Mouse (Mus musculus) kidney, postnatal 14 days (tissue): Measurements from ENCODE around the gene Rps6kl1.
A peak's percentile ranks its signal among the peaks of the same experiment; 100 is the strongest.
"Not testable (repeated sequence)": the region's sequence is repeated elsewhere in the genome, so short reads cannot be mapped to it uniquely, and the experiment has no call there.

Experiments used
- DNase-seq: peaks from one replicate; pipeline ENCODE4 v3.0.0; 2022; ENCODE audit warnings: mixed read lengths

The Rps6kl1 gene

DNA sequence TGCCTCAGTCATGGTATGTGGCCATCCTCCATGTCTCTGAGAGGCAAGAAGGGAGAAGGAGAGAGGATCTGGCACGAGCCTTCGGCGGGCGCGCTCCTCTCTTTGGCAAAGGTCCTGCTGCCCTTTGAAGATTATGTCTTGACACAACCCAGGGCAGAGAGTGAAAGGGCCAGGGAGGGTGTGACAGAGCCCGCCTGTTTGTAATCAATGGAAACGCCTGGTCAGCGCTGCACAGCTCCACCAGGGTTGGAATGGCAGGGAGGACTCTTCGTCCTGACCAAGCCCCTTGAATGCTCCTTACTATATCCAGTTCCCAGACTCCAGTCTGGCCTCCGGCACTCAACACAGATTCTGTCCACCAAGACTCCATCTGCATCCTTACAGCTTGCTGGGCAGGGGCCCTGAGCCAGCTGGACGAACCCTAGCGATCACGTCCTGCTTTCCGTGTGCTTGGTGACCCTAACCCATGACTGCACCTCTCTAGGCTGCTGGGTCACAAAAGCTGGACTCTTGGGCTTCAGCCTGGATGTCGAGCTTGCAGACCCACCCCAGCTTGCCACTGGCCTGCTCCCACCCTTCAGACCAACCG is 24.1 kb upstream of the Rps6kl1 start:
- DNase-seq, result no peak

DNA sequence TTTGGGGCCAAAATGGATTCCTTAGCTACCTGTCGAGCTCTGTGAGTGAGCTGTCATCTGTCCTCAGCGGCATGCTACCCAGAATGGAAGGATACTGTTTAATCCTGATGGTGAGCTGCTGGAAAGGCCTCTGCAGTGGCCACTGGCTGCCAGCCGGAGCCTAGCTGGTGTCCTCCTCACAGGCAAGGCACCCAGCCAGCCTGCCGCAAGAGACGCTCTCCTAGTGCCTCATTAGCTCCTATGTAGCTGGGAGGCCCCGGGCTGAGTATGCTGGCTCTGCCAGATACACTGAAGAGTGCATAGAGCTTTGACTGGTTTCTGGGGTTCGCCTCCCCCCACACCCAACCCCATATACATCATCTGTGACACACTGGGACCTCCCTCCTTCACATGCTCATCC is 23.0 kb upstream of the Rps6kl1 start:
- no peak for DNase-seq

DNA sequence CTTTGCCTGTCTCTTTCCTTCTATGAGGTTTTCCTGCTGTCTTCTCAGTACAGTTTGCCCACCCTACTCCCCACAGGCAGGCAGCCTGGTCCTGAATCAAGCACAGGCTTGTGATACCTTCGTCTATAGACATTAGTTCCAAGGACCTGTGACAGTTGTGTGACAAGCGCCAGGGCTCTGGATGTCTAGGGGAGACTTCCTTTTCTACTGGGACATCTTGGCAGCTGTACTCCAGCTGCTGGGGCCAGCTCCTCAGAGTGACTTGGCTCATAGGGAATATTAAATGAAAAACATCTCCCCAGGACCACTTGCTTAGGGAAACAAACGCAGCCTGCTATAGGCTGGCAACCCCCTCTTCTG is 19.9 kb upstream of the Rps6kl1 start:
- no peak for DNase-seq

DNA sequence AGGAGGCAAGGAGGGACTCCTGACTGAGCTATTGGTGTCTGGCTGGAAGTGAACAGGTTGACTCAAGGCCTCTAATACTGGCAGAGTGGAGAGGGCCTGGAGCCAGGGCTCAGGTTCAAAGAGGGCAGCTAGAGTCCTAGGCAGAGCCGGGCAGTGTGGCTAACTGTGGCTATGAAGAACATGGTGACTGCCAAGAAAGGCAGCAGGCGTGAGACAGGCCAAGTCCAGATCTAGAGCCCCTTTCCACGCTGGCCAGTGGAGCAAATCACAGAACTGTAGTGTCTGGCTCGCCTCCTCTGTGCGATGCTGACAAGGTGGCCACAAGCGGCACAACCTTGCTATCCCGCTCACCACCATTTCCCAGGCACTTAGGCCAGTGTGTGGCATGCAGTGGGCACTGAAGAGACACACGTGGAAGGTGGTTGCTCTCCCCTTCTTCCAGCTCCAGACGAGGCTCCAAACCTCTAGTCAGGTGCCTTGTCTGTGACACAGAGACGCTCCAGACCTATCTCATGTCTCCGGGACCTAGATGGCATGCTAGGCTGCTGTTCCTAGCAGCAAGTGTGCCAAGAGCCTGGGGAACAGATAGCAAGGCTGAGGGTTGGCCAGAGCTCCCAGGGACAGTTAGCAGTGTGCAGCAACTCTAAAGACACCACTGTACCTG is 19.4 kb upstream of the Rps6kl1 start:
- DNase-seq, result no peak

DNA sequence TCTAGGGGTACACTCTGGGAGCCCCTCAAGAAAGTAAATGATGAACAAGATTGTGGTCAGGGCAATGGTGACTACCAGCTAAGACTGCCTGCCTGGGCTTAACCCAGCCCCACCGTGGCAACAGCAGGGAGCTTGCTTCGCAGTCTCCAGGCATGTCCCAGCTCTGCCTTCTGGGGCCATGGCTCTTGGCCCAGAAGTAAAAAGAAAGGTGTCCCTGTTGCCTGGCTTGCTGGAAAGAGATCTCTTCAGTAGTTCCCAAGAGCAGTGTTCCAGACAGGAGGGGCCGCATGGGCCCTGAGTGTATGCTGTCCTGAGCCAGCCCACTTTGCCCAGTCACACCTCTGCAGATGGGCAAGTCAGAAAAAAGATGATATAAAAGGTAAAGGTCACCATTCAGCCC is 18.8 kb upstream of the Rps6kl1 start:
- DNase-seq, result no peak

DNA sequence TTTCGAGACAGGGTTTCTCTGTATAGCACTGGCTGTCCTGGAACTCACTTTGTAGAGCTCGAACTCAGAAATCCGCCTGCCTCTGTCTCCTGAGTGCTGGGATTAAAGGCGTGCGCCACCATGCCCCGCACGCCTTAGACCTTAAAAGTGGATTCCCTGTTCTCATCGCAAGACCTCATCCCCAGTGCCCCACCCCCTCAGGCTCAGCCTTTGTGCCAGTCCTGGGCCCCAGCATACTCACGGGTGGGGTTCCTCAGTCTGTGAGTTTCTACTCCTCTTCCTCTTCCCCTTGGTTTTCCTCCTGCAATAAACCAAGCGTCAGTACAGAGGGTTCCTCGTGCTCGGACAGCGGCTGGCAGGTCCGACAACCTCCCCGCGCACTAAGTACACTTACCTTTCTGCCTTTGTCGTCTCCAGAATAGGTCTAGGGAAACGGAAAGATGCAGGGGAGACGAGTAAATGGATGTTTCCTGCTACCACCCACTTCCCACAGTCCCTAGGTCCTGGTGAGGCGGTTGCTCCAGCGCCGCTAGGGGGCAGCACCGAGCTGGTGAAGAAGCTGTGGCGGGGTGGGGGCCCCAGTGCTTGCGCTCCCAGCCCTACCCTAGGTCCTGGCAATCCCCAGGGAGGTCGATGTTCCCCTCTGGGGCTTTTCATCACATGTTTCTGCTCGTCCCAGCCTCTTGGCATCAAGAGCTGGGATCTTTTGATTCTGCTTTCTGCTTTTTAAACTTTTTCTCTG is 18.2 kb upstream of the Rps6kl1 start:
- peak; percentile 85 for DNase-seq

DNA sequence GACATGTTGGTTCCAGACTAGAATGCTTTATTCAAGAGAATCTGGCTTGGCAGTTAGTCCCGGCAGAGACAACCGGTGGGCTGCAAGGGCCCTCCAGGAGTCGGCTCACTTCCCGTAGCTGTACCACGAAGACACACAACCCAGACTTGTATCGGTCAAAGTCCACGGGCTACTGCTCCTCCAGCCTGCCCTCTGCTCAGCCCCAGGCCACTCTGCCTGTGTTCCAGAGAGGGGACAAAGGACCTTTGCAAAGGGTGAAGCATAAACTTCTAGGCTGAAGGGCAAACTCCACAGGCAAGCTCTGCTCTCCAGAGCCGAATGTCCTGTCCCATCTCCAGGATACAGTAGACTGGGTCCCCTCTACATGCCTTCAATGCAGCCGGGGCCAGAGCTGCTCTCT is 15.6 kb upstream of the Rps6kl1 start:
- no peak for DNase-seq

DNA sequence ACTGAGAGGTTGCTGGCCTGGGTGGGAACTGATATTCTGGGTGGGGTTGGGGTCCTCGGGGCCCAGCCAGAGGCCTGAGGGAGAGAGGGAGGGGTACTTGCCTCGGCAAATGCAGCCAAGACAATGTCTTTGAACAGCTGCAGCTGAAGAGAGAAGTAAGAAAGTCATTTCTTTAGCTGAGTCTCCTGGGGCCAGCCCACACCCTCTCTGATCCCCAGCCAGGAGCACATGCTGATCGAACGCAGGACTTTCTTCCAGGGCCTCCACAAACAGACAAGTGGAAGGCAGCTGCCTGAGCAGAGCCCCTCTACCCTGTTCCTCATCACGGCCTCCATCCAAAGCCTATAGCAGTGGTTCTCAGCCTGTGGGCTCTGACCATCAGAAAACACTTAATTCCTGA is 13.9 kb upstream of the Rps6kl1 start:
- no peak for DNase-seq

DNA sequence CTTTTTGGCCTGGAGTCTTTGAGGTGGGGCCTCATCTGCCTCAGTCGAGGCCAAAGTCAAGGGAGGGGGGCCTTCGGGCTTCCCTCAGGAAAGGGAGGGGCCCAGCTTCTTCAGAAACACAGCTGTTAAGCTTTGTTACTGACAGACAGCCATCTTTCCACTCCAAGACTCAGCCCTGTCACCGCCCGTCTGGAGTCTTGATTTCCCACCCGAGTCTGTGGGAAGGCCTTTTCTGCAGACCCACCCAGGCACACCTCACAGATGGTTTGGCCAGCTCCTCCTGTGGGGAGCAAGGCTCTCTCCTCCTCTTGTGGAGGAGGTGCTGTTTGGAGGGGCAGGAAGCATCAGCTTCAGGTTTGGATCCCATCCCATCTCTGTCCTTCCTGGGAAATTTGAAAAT is 8.5 kb upstream of the Rps6kl1 start:
- DNase-seq, result no peak

DNA sequence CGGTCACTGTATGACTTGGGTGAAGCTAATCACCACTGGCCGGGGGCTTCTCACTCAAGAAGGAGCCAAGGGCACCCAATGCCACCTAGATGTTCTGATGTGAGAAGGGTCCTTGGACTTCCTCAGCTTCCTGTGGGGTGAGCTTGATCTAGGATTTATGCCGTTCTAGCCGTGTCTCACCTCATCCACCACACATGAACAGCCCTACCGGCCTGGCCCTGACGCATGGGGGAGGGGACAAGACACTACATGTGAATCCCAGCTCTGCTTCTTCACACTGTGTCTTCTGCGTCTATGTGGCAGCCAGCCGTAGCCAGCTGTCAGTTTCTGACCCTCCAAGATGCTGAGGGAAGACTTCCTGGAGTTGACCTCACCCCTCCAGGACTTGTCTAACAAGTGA is 7.7 kb upstream of the Rps6kl1 start:
- no peak for DNase-seq

DNA sequence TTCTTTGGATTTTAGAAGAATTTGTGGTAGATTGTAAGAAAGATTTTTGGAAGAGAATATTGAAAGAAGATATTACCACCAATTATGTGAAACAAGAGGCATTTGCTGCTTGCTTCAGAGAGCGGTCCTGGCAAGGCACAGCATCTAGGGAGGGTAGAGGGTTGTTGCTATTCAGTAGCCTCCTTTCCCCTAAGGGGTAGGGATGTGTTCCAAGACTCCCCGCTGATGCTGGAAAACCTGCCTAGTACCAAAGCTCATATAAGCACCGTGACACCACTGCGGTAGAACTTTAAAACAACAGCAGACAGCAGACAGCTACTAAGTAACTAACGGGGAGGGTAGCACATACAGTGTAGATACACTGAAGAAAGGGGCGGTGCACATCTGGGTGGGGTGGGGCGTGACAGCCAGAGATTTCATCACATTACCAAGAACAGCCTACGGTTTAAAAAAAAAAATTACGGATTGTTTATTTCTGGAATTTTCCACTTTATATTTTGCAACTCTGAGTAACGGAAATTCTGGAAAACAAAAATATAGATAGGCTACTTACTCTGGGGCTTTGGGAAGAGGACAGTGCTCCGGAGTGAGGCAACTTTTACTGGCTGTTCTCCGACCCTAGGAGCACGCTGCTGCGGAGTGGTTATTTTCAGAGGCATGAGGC is 6.9 kb upstream of the Rps6kl1 start:
- no peak for DNase-seq

DNA sequence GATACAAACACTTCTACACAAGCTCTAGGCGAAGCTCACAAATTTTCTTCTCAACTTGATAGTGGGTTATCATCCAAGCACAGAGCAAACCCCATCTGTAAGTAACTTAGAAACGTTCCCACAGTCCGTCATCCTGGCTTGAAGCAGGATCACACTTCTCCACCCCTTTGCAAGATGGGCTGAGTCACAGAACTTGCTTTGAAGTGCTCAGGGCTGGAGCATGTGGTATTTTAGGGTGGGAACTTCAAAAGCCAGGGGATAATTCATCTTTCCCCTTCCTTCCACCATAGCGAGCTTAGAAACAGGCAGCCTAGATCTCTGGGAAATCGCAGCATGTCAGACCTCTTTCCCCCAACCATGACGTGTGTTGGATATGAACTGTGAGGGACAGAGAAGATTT is 5.3 kb upstream of the Rps6kl1 start:
- DNase-seq, result no peak

DNA sequence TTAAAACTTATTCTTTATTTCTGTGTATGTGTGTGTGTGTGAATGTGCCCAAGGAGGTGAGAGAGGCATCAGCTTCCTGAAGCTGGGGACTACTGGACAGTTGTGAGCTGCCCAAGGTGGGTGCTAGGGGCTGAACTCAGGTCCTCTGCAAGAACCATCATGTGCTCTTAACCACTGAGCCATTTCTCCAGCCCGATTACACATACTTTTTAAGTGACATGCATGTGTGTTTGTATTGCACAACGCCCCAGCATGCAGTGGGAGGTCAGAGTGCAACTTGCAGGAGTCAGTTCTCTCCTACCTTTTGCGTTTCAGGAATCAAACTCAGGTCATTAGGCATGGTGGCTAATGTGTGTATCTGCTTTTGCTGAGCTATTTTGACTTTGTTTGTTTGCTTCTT is 1.9 kb upstream of the Rps6kl1 start:
- no peak for DNase-seq

DNA sequence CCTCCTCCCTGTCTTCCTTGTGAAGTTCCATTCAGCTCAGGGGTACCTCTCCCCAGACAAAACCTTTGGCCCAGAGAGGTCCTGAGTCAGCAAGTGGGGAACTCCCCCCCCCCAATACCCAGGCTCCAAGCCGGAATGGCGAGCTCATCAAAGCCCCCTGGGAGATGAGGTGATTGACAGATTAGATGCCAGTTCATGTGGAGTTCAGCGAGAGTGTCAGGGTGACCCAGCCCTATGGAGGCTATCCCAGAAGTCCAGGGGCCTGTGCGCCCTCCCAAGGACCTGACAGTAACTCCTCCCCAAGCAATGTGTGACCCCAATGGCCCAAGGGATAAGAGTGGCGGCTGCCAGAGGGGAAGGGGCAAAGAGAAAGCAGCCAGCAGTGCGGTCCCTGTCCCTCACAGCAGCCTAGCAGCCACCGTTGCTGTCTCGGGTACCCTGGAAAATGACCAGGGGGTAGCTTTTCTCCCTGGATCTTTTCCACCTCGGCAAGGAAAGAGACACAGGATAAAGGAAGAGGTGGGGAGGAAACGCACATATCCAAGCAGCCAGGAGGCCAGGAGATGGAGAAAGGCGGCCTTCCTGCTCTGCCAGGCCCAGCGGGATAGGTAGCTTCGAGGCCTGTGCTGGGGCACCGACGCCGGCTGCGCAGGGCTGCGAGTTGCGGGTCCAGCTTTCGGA is 603 bp downstream of the Rps6kl1 start:
- DNase-seq, result no peak

DNA sequence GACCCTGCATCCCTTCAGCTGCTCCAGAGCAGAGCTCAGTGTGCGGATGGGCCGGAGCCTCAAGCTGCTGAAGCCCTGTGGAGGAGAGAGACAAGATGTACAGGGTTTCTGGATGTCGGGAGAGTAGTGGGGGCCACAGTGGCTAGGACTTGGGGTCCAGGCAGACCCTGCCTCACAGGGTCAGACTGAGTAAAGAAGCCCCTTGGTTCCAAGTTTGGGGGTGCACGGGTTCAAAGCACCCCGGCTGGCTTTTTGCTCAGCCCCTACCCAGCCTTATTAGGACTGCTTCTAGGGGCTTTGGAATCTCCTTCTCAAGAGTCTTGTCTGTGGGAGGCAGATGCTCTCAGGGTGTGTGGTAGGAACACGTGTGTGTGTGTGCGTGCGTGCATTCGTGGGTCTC is 4.2 kb downstream of the Rps6kl1 start:
- DNase-seq, result no peak

DNA sequence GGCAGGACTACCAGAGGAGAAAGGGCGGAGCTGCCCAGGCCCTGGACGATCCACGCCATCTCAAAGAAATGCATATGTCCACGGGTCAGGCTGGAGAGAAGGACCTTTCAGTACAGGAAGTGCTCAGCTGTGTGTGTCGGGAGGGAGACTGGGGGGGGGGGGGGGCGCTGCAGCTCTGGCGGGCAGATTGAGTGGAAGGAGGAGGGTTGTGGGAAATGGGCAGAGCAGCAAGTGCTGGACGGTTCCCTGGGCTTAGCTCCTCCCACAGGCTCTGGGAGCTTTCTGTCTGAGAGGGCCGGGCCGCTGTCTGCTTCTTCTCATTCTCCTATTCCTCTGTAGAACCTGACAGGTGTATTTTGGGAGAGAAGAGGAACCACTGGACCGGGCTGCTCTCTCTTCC is 4.7 kb downstream of the Rps6kl1 start:
- DNase-seq, result peak; percentile 39

DNA sequence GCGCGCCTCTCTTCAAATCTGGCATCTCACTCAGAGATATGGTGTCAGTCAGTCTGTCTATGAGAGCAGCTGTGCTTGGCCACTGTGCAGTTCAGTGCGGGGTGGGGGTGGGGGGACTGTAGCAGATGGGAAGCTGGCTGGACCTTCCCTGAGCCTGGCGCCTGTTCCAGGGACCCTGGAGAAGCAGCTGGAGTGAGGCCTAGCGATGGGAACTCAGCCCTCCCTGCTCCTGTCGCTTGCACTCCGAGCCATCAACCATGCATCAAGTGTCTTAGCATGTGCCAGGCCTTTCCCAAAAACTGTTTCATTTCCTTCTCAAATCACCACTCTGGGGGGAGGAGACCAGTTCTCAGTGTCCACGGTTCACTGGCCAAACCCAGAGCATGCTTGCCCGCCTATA is 5.4 kb downstream of the Rps6kl1 start:
- DNase-seq, result no peak

DNA sequence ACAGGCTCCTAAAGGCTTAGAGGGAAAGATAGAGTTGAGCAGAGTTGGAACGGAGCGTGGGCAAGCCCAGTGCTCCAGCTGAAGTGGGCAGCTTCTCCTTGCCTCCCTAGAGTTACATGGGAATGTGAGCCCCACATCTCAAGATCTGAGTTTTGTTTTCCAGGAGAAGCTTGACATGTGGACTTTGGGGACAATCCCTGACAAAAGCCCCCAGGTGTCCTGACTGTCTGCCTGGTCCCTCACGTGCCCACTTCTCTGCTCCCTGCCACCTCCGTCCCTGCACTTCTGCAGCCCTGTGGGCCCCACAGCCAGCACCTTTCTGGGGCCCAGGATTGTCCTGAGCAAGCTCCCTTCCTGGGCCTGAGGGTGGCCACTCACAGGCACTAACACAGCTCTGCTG is 6.2 kb downstream of the Rps6kl1 start:
- DNase-seq, result no peak

DNA sequence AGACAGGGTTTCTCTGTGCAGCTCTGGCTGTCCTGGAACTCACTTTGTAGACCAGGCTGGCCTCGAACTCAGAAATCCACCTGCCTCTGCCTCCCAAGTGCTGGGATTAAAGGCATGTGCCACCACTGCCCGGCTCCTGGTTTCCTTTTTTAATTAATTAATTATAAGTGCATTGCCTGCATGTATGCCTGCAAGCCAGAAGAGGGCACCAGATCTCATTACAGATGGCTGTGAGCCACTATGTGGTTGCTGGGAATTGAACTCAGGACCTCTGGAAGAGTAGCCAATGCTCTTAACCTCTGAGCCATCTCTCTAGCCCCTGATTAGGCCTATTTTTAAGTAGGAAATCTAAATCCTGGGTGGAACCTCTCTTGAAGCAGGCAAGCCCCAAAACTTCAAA is 6.8 kb downstream of the Rps6kl1 start:
- not testable (repeated sequence) for DNase-seq

DNA sequence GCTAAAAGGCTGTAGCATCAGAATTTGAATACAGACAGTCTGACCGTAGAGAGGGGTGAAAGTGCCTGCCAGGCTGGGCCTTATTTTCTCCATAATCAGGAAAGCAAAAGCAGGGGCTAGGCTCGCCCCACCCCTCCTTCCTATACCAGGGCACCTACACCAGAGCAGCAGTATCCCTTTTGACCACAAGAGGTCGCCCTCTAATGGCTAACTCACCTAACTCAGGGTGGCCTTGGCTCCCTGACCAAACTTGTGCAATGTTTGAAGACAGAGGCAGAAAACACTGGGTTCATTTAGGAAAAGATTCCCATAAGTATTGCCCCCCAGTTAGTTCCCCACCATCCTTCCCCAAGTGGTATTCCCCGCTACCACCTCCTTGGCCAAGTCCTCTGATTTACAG is 8.3 kb downstream of the Rps6kl1 start:
- peak; percentile 88 for DNase-seq

DNA sequence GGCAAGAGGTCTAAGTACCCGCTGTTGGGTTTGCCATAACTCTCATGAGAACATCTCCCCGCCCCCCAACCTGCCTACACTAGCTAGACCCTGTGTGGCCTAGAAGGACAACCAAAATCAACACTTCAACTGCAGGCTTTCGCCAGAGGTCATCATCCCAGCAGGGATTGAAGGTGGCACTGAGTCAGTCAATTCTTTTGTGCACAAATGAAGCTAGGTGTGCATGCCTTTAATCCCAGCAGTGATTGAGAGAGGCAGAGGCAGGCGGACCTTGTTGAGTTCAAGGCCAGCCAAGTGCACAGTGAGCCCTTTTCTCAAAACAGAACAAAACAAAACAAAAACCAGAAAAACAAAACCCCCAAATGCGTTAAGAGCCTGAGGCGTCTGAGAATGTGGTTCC is 10.0 kb downstream of the Rps6kl1 start:
- DNase-seq, result no peak

DNA sequence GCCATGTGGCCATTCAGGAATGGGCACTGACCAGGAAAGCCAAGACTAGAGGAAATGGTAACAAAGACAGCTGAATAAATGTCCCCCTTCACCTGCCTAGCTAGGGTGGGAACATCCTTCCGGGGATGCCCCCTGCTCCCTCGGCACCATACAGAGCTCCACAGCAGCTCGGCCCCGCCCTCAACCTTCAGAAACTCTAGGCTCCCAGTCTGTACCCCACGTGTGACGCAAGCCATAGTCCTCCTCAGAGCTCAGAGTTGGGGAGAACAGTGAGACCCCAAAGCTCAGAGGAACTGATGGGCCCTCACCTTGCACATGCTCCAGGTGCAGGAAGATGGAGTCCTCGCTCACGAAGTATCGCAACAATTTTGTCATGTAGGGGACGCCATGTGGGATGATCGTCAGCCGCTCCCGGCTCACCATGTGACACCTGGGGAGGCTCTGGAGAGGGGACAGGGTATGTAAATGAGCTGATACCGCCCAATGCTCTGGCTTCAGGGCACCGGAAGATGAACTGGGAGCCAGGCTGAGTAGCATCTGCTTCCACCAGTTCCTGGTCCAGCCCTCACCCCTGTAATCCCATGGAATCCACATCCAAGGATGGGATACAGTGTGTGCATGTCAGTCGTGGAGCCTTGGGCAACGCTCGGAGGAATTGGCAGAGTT is 10.9 kb downstream of the Rps6kl1 start:
- DNase-seq, result no peak

DNA sequence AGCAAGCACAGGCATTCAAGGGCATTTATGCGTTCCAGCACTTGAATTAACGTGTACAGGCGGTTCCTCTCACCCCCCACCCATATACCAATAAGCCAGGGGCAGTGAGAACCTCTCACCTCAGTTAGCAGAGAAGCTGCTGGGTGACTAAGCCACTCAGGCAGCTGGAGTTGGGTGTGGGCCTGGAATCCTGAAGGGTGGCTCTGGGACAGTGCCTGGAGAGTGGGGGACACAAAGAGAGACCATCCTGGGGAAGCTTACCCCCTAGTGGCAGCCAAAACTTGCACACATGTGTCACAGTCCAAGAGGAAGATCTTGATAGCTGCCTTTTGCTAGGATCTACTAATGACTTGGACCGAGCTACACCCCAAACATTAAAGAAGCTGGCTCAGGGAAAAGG is 14.4 kb downstream of the Rps6kl1 start:
- no peak for DNase-seq
